Mouse (Mus musculus): ENCODE data around the gene St3gal5. TPM values are rescaled to one million over a fixed set of nuclear protein-coding genes. Genes with fewer than 3 reads are reported as not detected.

The St3gal5 gene
- total RNA-seq, 2 experiments from 2014 or later = 98.6 to 160 TPM

Other genes starting within 250 kb of the St3gal5 start
- gene Ptcd3, start 188.8 kb upstream of the St3gal5 start, total RNA-seq (2021) = 100 to 1,000 TPM; 115 to 136 TPM
- 10 to 100 TPM; 46.3 to 55.4 TPM for gene Polr1a, start 188.5 kb upstream of the St3gal5 start, total RNA-seq (2021)
- gene Atoh8, start 138.0 kb downstream of the St3gal5 start, total RNA-seq (2021) = 1 to 10 TPM; 7.0 to 7.9 TPM
- under 1 TPM in 1 of 2 experiments, not detected in 1; 0.24 TPM for gene Sftpb, start 207.0 kb downstream of the St3gal5 start, total RNA-seq (2021)
- 10 to 100 TPM; 28.4 to 29.3 TPM for gene Usp39, start 247.6 kb downstream of the St3gal5 start, total RNA-seq (2021)
- 10 to 100 TPM; 26.6 to 29.5 TPM for gene 0610030E20Rik, start 249.7 kb downstream of the St3gal5 start, total RNA-seq (2021)